Mouse (Mus musculus) megakaryocyte, adult 5-6 weeks (primary cell): ENCODE data around the gene Eva1b. TPM values are rescaled to one million over a fixed set of nuclear protein-coding genes. Genes with fewer than 3 reads are reported as not detected.
A peak's percentile ranks its signal among the peaks of the same experiment; 100 is the strongest.

ENCODE experiments used
- ATAC-seq: 2 replicates; pipeline ENCODE4 v1.8.0; 2016; ENCODE audit warnings: mild to moderate bottlenecking, inconsistent platforms; ENCODE audit not compliant: poor library complexity, severe bottlenecking
- total RNA-seq, 2 experiments: library from RNA; stranded (forward) in 1 of 2; stranded (reverse) in 1 of 2; fragments of 153-499, 151-499 nt in 1 of 2; fragments of 221-1000, 200-1000 nt in 1 of 2; gene quantifications; 2 replicates each; pipeline versions ENCODE4 v1.2.3 to v1.2.4; 2015 to 2017

Gene Eva1b
- total RNA-seq (2015) (0.82 and 1.1 TPM in 2 replicates), total RNA-seq (2017) (0.24 and 1.3 TPM in 2 replicates)

DNA sequence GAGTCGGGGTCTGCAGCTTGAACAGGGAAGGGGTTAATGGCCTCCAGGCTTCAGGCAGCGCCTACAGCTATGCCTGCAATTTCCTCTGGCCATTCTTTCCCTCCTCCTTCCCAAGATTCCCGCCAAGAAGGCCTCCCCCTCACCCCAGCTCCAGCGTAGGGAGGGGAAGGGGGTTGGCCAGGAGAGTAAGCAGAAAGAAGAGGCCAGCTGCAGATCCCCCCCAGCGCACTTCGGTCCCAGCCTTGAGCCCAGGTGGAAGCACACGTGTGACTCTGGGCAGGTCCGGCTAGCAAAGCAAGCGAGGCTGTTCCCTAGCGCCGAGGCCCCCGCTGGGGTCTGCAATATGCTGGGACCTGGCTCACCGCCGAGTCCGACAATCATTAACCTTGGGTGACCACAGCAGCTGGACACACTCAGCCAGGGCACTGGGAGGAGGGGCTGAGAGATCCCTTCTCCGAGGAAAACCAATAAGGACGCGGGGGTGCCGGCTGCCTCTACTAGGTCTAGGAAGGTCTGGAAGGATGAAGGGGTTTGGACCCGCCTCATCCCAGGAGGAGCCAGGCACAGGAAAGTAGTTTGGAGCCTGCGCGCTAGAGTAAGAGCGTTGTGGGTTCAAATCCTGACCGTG lies at the start of gene Eva1b:
Eva1b (plus strand) TSS at position 212 of the 628 bp plus-strand sequence.
- no peak for ATAC-seq

GRCm38 (mm10) chr4:126099365-126099764 lies 48.2 kb upstream of the Eva1b start:
- ATAC-seq, result no peak

GRCm38 (mm10) chr4:126100764-126101163 lies 46.8 kb upstream of the Eva1b start:
- ATAC-seq, result no peak

GRCm38 (mm10) chr4:126102061-126102841 lies 45.3 kb upstream of the Eva1b start:
- peak; percentile 29 for ATAC-seq

DNA sequence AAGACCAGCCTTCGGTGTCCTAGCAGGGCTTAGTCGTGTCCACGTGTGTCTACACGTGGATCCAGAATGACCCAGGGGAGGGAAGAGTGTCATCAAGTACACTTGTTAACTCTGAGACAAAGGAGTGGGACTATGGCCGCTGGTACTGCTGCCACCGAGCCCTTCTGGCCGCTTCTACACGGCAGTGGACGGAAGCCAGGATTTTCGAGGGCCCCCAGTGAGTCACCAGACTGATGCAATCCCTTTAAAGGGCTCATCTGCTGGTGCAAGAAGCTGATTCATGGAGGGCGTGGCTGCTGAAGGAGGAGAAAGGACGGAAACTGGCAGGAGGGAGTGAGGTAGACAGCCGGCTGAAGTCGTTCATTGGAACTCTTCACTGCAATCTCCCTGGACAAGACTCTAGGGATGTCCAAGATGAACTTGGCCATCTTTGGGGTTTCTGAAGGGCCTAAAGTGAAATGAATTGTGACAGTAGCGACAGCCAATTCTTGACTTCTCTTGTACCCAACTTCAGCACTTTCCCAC lies 44.4 kb upstream of the Eva1b start:
- ATAC-seq, result peak; percentile 78

GRCm38 (mm10) chr4:126103590-126104068 lies 43.9 kb upstream of the Eva1b start, which contains the start of gene Stk40:
Gene Stk40, plus strand, starts transcription at chr4:126103957.
- peak; percentile 81 for ATAC-seq

DNA sequence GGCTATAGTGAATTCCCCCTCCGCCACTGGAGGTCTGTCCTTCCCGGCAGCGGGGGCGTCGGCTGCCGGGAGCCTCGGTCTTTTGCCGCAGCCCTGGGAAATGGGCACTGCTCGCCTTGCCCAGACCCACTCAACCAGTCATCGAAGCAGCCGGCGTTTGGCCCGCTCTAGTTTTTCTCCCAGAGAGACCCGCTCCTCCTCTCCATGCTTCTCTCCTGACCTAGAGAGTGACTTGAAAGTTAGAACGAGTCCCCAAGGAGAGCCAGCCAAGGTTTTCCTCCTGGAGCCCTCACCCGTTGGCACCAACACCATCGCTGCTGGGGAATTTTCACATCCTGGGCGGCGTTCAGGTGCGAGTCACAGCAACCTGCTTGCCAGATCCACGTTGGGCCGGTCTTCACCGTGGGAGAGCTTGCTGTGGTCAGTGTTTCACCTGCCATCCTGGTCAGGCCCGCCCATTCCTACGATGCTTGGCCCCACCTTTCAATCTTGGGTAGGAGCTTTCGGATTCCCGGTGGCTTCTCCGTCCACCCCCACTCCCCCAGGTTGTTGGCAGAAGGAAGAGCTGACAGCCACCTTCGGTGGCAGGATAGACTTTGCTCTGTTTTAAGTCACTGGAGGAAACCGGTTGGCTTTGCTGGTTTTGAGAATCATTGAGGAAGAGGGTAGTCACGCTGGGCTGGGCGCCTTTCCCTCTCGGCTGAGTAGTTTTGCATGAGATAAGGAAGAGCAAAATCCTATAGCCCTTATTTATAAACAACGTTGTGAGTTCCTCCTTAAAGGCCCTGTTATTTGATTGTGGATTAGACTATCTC lies 43.1 kb upstream of the Eva1b start:
- no peak for ATAC-seq

- ATAC-seq, result no peak
Measured at GRCm38 (mm10) chr4:126105131-126105783, 42.3 kb upstream of the Eva1b start.

- ATAC-seq, result no peak
Measured at GRCm38 (mm10) chr4:126108061-126108740, 39.3 kb upstream of the Eva1b start.

- ATAC-seq, result no peak
Measured at GRCm38 (mm10) chr4:126109613-126110373, 37.8 kb upstream of the Eva1b start.

DNA sequence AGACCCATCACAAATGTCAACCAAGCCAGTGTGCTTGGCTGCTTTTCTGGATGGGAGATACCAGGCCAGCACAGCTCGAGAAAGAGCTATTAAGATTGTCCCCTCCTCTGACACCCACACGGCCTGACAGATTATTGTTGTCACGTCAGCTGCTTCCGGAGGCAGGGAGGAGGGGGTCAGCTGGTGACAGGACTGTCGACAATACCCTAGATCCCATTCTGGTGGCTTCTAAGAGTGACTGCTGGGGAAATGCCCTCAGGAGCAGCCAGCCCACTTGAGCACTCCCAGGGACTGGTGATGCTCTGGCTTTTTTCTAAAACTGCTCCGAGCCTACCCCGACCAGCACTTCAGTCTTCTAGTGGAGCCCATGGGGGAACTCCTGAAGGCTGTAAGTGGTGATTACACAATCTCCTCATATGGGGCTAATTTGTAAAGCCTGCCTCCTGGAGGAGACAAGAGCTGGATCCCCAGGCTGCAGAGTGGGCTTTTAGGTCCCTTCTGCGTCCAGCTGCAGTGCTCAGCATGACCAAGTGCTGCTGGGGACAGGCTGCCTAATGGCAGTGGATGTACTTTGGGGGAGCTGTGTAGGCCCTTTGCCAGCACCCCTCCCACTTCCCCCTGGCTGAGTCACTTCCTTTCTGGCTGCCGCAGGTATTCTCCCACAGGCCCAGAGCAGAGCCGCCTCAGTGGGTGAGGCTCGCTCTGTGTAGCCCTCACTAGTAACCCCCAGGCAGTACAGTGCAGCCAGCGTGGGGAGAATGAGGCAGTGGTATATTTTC lies 37.0 kb upstream of the Eva1b start:
- peak; percentile 86 for ATAC-seq

- ATAC-seq, result peak; percentile 8
Measured at GRCm38 (mm10) chr4:126111153-126111549, 36.4 kb upstream of the Eva1b start.

- ATAC-seq, result no peak
Measured at GRCm38 (mm10) chr4:126113243-126113642, 34.3 kb upstream of the Eva1b start.

DNA sequence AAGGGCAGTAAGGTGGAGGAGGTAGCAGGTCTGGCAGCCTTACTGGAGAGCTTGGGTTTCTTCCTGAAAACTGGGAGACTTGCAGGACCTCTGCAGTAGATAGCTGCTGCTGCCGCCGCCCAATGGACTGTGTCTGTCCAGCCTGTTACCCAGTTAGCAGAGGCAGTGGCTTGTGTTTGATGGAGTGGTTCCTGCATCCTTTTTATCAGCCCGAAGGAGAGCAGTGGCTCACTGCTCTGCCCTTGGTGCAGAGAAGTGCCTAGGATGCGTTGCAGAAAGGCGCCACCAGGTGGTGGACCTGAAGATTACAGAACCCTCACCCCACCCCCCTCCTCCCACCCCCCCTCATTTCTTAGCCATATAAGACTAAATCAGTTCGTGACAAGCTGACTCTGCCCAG lies 33.6 kb upstream of the Eva1b start:
- peak; percentile 45 for ATAC-seq

GRCm38 (mm10) chr4:126115411-126115810 lies 32.1 kb upstream of the Eva1b start:
- ATAC-seq, result no peak

- no peak for ATAC-seq
Measured at GRCm38 (mm10) chr4:126115871-126116521, 31.5 kb upstream of the Eva1b start.

- no peak for ATAC-seq
Measured at GRCm38 (mm10) chr4:126117116-126117515, 30.4 kb upstream of the Eva1b start.

DNA sequence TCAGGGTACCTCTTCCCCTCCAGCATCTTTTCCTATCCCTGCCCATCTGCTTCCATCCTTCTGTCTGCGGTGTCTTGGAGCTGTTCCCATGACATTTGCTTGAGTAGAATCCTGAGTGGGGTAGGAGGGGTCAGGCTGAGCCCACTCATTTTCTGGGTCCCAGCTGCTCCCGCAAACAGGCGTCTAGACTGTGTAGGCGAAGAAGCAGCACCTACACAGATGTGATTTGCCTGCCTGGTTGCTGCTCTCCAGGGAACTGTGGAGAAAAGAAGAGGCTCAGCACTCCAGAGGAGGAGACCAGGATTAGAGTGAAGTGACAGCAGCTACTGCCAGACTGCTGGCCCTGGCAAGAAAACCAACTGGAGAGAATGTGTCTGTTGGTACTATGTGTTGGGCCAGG lies 28.9 kb upstream of the Eva1b start:
- no peak for ATAC-seq
